Mouse (Mus musculus) inflammation-experienced regulatory T-cells, adult 6 months (primary cell): ENCODE measurements at regions not wholly inside any gene's neighbourhood (a gene's known extent, or its start where the extent isn't known, plus 50 kb on each side); places are given as distances from the start of the nearest gene placed in this dataset.

ENCODE experiments used
- ATAC-seq: one replicate; pipeline ENCODE4 v1.8.0; 2017

DNA sequence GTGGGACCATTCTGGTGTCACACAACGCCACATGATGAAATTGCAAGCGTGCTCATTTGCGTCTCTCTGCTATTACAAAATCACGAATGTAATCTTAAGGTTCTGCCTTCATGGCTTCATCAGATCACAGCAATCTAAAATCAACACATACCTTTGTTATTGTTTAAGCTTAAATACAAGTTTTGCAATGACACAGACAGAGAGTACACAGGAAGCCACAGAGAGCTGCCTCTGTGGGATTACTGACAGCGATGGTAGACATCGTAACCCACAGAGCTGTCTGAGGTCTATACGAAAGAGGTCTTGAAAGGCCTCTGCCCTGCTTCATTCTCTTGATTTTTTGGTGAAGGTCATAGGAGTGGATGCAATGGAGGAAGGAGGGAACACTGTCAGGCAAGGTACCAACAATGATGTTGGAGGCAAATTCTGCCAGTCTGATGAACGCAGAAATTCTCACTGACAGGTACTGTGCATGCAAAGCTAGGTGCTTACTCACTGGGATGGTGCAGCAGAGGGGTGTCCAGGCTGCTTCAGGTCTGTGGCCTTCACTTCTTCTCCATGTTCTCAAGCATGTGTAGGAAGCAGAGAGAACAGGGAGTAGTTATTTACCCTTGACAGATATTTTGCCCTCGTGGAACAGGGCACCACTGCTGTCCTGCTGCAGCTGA lies 226.5 kb downstream of the Gm19410 start:
- peak; percentile 82 for ATAC-seq

- ATAC-seq, result no peak
Observed at GRCm38 (mm10) chr8:35996330-35997077, 230.9 kb downstream of the Gm19410 start.

- ATAC-seq, result no peak
Observed at GRCm38 (mm10) chr8:35999584-35999983, 234.0 kb downstream of the Gm19410 start.

DNA sequence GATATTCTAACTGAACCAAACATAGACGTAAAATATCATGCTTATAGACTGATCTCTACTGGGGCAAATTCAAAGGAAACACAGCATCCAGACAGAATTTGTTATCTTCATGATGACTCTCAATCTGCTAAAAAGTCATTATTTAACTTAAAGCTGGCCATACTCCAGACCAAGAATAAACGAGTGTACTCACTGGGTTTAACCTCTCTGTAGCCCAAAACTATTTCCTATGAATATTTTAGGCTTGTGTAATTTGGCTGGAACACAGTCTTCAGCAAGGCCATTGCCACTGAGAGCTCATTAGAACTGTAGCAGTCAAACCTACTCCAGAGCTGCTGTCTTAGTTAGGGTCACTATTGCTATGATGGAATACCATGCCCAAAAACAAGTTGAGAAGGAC lies 238.8 kb downstream of the Gm19410 start:
- no peak for ATAC-seq

GRCm38 (mm10) chr8:36005536-36005935 lies 239.9 kb downstream of the Gm19410 start:
- no peak for ATAC-seq

- no peak for ATAC-seq
Observed at GRCm38 (mm10) chr8:36007724-36008123, 242.1 kb downstream of the Gm19410 start.

DNA sequence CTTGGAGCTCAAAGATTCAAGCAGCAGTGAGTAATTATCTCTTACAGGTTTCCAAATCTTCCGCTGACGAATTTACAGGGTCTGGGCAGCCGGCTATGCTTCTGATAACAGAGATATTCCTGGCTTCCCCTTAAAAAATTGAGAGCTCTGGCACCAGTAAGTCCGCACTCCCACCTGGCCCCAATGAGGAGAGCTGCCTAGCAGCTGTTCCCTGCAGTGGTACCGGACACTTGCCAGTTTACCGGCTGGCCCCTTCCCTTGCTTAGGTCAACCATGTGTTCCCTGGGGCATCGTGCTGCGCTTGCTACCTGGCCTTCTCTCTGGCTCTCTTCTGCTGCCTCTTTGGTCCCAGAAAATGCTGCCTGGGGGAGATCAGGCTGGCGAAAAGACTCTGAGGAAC lies 244.0 kb downstream of the Gm19410 start:
- no peak for ATAC-seq

DNA sequence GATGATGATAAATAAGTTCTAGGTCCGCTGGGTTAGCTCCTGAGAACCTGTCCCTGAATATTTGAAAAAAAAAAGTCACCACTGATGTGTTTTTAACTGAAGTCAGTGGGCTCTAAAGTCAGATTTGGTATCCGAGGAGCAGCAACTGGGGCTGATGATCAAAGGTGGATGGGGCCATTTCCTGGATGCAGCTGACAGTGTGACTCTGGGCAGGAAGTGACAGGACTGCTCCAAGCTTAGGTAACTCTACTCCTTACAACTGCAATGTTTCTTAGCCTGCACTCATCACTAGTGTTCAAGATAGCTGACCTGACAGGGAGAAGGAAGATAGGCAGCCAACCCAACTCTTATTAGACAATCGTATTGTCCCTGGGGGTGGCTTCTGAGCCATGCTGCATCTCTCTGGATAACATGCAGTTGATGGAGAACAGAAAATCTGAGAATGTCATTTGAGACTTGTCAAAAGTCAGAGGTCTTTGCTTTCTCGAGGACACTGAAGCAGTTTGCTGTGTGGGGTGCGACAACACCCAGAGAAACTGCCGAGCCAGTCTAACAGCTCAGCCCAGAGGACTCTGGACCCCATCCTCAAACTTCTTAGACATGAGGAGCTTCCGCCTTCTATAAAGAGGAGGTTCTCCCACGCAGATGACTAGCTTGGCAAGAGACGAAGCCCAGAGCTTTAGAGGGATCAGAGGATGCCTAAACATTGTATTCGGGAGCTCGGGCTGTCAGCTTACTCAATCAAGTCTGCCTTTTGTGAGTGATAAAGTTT lies 245.0 kb downstream of the Gm19410 start:
- ATAC-seq, result peak; percentile 99

DNA sequence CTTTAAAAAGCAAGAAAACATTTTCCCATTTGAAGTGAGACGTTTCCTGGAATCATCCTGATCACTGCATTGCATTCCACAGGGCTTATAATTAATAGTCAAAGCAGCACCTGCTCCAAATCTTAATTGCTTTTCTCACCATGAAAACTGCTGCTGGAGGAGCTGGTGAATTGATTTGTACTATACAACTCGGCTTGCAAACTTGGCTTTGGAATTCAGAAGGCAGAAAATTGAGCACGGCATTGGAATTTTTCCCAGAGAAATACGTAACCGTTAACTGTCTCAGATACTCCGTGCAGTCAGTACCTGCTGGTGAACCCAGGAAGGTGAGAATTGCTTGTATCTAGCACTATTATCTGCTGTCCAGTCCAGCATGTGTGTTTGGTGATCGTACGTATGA lies 249.3 kb downstream of the Gm19410 start:
- ATAC-seq, result no peak

DNA sequence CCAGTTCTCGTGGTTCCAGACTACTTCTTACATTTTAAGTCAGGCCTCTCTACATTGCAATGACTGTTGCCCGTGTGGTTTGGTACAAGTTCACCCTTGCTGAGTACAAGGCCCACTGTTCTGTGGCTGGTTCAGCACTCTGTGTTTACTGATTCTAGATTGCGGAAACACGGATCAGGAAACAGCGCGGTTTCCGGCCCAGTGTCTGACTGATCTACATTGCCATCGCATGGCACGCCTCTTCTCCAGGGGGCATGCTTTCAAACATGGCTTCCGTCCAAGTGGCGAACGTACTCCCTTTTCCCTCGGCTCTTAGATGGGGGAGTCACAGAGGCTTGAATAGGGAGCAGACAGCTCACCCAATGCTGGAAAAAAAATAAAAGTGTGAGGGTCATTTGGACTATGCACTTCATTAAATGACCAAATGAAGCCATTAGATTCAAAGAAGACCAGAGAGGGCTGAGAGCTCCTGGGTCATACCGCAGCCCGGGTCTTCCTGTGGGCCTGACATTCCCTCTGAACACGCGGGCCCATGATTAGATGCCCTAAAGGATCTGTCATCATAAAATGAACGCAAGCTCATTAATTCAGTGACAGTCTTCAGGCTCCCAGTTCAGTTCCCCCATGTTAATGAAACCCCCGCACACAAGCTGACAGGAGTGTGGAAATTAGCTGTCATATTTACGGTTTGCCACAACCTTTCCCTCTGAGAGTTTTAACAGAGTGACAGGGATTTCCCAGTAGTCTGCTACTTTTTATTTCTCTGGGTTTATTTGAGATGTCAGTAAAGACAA lies 250.9 kb downstream of the Gm19410 start:
- peak; percentile 90 for ATAC-seq

- no peak for ATAC-seq
Observed at GRCm38 (mm10) chr8:36018993-36019753, 253.6 kb downstream of the Gm19410 start.

GRCm38 (mm10) chr8:36019895-36020294 lies 254.3 kb downstream of the Gm19410 start:
- ATAC-seq, result no peak

DNA sequence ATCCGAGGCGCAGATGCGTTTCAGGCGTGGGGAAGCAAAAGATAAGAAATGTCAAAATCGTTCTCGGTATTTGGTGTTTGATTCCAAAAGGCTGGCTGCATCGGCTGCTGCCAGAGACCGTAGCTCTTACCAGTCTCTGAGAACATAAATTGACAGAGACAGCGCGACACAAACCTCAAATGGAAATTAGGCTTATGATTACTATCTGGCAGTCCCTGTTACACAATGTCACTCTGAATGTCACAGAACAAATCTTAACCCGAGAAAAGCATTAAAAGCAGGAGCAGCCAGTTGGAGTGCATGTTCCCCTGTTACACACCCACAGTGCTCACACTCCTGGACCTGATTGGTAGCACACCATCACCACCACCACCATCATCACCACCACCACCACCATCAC lies 262.0 kb downstream of the Gm19410 start:
- no peak for ATAC-seq

DNA sequence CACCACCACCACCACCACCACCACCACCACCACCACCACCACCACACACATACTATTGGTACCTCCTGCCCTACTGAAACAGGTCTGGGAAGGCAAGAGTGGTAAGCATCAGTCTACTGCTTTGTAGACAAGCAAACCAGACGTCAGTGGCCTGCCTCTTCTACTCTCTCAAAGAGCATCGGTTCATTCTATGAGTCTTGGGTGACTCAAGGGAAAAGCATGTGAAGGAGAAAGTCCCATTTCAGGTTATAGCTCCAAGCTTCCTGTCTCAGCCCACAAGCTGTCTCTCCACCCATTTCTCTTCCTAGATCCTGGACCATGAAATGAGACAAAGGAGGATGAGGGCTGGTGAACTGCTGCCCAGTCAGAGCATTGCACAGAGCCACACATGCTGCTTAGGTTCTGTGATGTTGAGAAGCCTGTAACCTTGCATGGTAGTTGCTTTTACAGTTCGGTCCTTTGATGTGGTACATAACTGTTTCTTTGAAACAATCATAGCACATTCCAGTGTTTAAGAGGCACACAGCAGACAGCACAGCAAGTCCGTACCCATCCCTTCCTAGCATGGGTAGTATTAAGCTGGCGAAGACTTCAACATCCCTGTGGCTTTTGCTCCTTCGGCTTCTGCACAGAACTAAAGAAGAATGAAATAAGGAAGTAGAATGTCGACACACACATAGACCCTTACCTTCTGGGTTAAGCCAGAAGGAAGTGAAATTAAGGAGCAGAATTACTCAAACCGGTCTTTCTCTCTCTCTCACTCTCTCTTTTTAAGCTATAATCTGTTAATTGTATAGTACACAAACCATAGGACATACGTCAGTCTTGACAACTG lies 262.7 kb downstream of the Gm19410 start:
- peak; percentile 88 for ATAC-seq

- ATAC-seq, result no peak
Observed at GRCm38 (mm10) chr8:36029445-36029844, 263.9 kb downstream of the Gm19410 start.

GRCm38 (mm10) chr8:36030237-36030636 lies 264.6 kb downstream of the Gm19410 start:
- ATAC-seq, result no peak

DNA sequence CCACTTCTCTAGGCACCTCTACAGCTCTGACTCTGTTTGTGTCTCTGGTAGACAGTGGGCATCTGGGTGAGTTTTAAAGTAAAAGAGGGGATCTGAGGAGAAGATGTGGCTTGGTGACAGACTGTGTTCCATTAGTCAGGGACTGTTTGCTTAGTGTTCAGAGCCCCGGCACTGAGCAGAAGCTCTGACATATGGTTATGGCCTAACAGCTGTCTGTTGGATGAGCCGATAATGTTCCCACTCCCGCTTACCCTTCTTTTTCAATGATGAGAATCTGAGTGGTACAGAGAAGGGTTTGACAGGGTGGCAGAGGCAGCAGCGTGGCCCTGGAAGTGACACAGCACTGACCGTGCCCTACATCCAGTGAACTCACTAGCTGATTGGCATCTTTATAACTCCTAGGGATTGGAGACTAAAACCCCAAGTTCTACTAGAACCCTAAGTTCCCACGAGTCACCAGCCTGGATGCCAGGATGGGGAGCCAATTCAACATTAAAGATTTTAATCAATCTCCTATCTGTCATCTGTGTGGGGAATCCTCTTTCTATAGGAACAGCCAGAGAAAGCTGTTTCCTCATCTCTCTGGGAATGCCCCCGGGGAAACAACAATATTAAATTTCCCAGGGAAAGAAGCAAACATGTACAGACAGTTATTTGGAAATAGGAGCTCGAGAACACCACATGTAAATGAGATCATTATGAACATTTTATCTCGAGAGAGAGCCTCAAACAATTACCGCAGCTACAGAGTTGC lies 266.6 kb downstream of the Gm19410 start:
- no peak for ATAC-seq

GRCm38 (mm10) chr8:36035339-36035738 lies 269.7 kb downstream of the Gm19410 start:
- no peak for ATAC-seq

DNA sequence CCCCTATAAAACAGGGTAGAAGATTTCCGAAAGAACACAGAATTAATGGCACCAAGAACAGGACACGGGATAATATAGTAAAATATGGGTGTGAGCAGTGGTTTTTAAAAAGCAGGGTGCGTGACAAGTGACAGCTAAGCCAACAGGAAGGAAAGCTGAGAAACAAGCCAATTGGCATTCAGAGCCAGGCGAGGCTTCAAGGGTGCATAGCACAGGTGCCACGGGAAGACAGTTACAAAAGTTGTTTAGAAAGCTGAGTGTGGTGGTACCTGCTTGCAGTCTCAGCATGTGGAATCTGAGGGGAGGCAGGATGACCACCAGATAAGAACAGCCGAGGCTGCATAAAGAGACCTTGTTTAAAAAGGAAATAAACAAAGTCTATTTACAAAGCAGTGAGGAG lies 270.7 kb downstream of the Gm19410 start:
- no peak for ATAC-seq

- ATAC-seq, result peak; percentile 94
Observed at GRCm38 (mm10) chr8:36041222-36041864, 275.8 kb downstream of the Gm19410 start.
